Mouse (Mus musculus) kidney, postnatal 14 days (tissue): ENCODE data around the gene Tln2.
A peak's percentile ranks its signal among the peaks of the same experiment; 100 is the strongest.

Experiments
- DNase-seq: peaks from one replicate; pipeline ENCODE4 v3.0.0; 2022; ENCODE audit warnings: mixed read lengths

Tln2 gene

GRCm38 (mm10) chr9:67463440-67464122, 95.9 kb downstream of the Tln2 start:
- no peak for DNase-seq

GRCm38 (mm10) chr9:67441484-67441883, 118.0 kb downstream of the Tln2 start:
- no peak for DNase-seq

- peak; percentile 23 for DNase-seq
Observed at GRCm38 (mm10) chr9:67437511-67437910, 122.0 kb downstream of the Tln2 start.

- DNase-seq: peak; percentile 64
Observed at GRCm38 (mm10) chr9:67435333-67436154, 124.0 kb downstream of the Tln2 start.

GRCm38 (mm10) chr9:67429199-67429892, 130.2 kb downstream of the Tln2 start:
- DNase-seq: no peak

GRCm38 (mm10) chr9:67428306-67429047, 131.0 kb downstream of the Tln2 start:
- peak; percentile 45 for DNase-seq

GRCm38 (mm10) chr9:67426304-67426703, 133.2 kb downstream of the Tln2 start:
- DNase-seq: peak; percentile 10

GRCm38 (mm10) chr9:67424110-67424509, 135.4 kb downstream of the Tln2 start:
- peak; percentile 20 for DNase-seq

- no peak for DNase-seq
Observed at GRCm38 (mm10) chr9:67418092-67418491, 141.4 kb downstream of the Tln2 start.

GRCm38 (mm10) chr9:67410667-67411066, 148.8 kb downstream of the Tln2 start:
- DNase-seq: no peak

GRCm38 (mm10) chr9:67404736-67405135, 154.8 kb downstream of the Tln2 start:
- no peak for DNase-seq

GRCm38 (mm10) chr9:67399563-67399962, 159.9 kb downstream of the Tln2 start:
- no peak for DNase-seq

- DNase-seq: peak; percentile 27
Observed at GRCm38 (mm10) chr9:67397756-67398155, 161.7 kb downstream of the Tln2 start.

GRCm38 (mm10) chr9:67396446-67396845, 163.1 kb downstream of the Tln2 start:
- DNase-seq: no peak

- no peak for DNase-seq
Observed at GRCm38 (mm10) chr9:67384028-67384590, 175.4 kb downstream of the Tln2 start.

- peak; percentile 33 for DNase-seq
Observed at GRCm38 (mm10) chr9:67380095-67380494, 179.4 kb downstream of the Tln2 start.

GRCm38 (mm10) chr9:67378772-67379171, 180.7 kb downstream of the Tln2 start:
- no peak for DNase-seq

- no peak for DNase-seq
Observed at GRCm38 (mm10) chr9:67368078-67368477, 191.4 kb downstream of the Tln2 start.

- DNase-seq: no peak
Observed at GRCm38 (mm10) chr9:67362511-67362910, 197.0 kb downstream of the Tln2 start.

GRCm38 (mm10) chr9:67362053-67362452, 197.4 kb downstream of the Tln2 start:
- no peak for DNase-seq

GRCm38 (mm10) chr9:67361511-67361910, 198.0 kb downstream of the Tln2 start:
- DNase-seq: no peak

GRCm38 (mm10) chr9:67354356-67354755, 205.1 kb downstream of the Tln2 start:
- DNase-seq: no peak
